Mouse (Mus musculus) embryonic facial prominence, embryonic 11.5 days (tissue): ENCODE results near the gene Irs4. TPM values are rescaled to one million over a fixed set of nuclear protein-coding genes. Genes with fewer than 3 reads are reported as not detected.

Experiments used
- ATAC-seq: fragments of 200-750 bp; cut with Nextera tagmentation; replicated peaks from 2 replicates; pipeline ENCODE4 v1.8.0; 2017; ENCODE audit warnings: low read depth; ENCODE audit not compliant: insufficient number of reproducible peaks, low FRiP score, low TSS enrichment
- DNase-seq: peaks from one replicate; pipeline ENCODE4 v3.0.0-alpha.2; 2015; ENCODE audit warnings: low spot score
- H3K27ac ChIP-seq: fragments of 300-500 bp; sonication (generic); replicated peaks from 2 replicates; pipeline ENCODE4 v1.5.1; 2014; ENCODE audit warnings: mild to moderate bottlenecking, low read depth, low read length, control low read depth
- H3K27me3 ChIP-seq: fragments of 300-500 bp; sonication (generic); 2 replicates; pipeline ENCODE4 v1.6.1; 2014; ENCODE audit warnings: mild to moderate bottlenecking, low read length, moderate library complexity, mixed read lengths; ENCODE audit not compliant: control insufficient read depth, insufficient read depth
- H3K36me3 ChIP-seq: fragments of 300-500 bp; sonication (generic); replicated peaks from 2 replicates; pipeline ENCODE4 v1.6.1; 2014; ENCODE audit warnings: low read depth, mild to moderate bottlenecking, low read length, moderate library complexity, mixed read lengths; ENCODE audit not compliant: control insufficient read depth, insufficient read depth
- H3K4me1 ChIP-seq: fragments of 300-500 bp; sonication (generic); 2 replicates; pipeline ENCODE4 v1.6.1; 2014; ENCODE audit warnings: low read length, mixed read lengths; ENCODE audit not compliant: control insufficient read depth, insufficient read depth
- H3K4me2 ChIP-seq: fragments of 300-500 bp; sonication (generic); 2 replicates; pipeline ENCODE4 v1.6.1; 2014; ENCODE audit warnings: low read depth, mild to moderate bottlenecking, control low read depth, low read length, moderate library complexity
- H3K4me3 ChIP-seq: fragments of 300-500 bp; sonication (generic); 2 replicates; pipeline ENCODE4 v1.5.1; 2014; ENCODE audit warnings: low read depth, low read length, control low read depth
- H3K9ac ChIP-seq: fragments of 300-500 bp; sonication (generic); replicated peaks from 2 replicates; pipeline ENCODE4 v1.6.1; 2014; ENCODE audit warnings: mild to moderate bottlenecking, control low read depth, low read length
- H3K9me3 ChIP-seq: fragments of 300-500 bp; sonication (generic); replicated peaks from 2 replicates; pipeline ENCODE4 v1.6.1; 2016; ENCODE audit warnings: mild to moderate bottlenecking, low read length, inconsistent platforms, mixed read lengths; ENCODE audit not compliant: control insufficient read depth
- WGBS: fragments of 180-500 bp; shearing (Covaris S2); extraction: QIAGEN DNeasy Blood & Tissue Kit; methylation state at CpG from one replicate; pipeline ENCODE4 v1.1.7; 2014; 5-methylcytosine and 5-hydroxymethylcytosine counted together
- polyA plus RNA-seq: library from polyadenylated mRNA; unstranded; fragments of >200 nt; fragmentation: Nextera tagmentation; extraction: Ambion mirVana; gene quantifications from 2 replicates; pipeline ENCODE4 v1.2.1, GENCODE M21; 2014

Gene Irs4
- 2.3 and 3.4 TPM in 2 replicates for polyA plus RNA-seq

DNA sequence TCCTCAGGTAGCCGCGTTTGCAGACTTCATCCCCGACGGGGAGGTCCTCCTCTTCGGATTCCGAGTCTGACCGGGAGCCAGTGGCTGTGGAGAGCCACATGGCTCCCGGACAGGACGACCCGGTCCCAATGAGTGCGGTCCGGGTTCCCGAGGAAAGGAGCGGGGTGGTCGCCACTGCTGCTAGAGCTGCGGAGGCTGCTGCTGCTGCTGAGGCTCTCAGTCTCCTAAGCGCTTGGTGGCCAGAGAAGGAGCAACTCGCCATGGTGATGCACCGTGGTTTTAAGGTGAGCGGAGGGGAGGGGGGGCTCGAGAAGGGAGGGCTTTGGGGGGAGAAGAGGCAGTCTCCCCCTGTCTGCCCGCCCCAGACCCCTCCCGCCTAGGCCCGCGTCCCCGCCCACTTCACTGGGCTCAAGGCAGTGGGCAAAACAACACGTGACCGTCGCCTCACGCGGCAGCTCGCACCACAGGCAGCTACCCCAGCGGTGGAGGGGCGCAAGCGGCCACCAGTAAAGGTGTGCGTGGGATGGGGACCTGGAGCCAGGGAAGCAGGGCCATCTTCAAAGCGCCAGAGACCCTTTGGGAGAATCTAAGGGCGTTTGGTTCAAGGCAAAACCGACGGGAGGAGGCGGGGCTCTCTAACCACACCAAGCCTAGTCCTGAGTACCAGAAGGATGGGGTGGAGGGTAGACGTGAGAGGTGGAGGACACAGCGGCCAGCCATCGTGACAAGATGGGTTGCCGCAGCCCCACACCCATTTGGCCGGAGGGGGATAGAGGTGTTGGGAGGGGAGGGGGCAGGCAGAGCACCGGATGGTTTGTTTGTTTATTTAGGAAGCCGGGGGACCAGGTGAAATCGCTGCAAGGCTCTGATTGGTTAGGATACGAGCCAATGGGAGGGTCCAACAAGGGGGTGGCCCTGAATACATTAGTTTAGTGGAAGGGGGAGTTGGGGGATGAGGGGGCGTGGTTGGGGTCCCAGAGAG lies at the start of gene Irs4:
Gene Irs4 (minus strand): TSS at position 327 of the 982 bp plus-strand sequence.
- no peaks in the 10 kb centered on the region for H3K4me1 ChIP-seq
- DNase-seq (peak; percentile 54), ATAC-seq (peak; percentile 76)
- no peaks in the 10 kb centered on the region for H3K36me3 ChIP-seq
- 13% methylated on average over 45 of the region's 51 CpGs for WGBS
- no peak within 1 kb of the TSS for H3K27ac ChIP-seq
- H3K9ac ChIP-seq: no peak within 1 kb of the TSS
- no peaks in the 10 kb centered on the region for H3K9me3 ChIP-seq
- H3K27me3 ChIP-seq: peaks cover 46% of the 10 kb centered on the region
- peak within 1 kb of the TSS; percentile 47 for H3K4me2 ChIP-seq
- H3K4me3 ChIP-seq: peak within 1 kb of the TSS; percentile 34

DNA sequence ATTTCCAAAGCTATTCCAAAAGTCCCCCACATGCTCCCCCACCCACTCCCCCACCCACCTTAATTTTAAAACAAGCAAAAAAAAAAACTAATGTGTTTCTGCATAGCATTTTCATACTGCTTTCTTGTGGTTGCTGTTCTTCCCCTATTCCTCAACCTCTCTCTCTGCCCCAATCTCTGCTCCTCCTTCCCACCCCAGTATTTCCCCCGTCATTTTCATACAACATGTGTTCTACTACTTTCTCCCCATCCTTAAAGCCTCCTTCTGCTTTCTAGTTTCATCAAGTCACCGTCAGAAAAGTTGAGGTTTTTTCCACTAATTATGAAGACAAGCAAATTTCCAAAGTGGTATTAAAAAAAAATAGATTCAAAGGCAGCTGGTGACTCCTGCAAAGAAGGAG lies 25.3 kb upstream of the Irs4 start:
- no peak overlapping the region for H3K27ac ChIP-seq
- no peaks in the 10 kb centered on the region for H3K27me3 ChIP-seq
- H3K9me3 ChIP-seq: no peaks in the 10 kb centered on the region
- no peak for ATAC-seq
- no peak overlapping the region for H3K9ac ChIP-seq
- no peak overlapping the region for H3K4me3 ChIP-seq
- DNase-seq: no peak
- H3K4me1 ChIP-seq: no peaks in the 10 kb centered on the region
- no peaks in the 10 kb centered on the region for H3K36me3 ChIP-seq
- WGBS: 58% methylated on average over 2 of the region's 2 CpGs
- H3K4me2 ChIP-seq: no peak overlapping the region

DNA sequence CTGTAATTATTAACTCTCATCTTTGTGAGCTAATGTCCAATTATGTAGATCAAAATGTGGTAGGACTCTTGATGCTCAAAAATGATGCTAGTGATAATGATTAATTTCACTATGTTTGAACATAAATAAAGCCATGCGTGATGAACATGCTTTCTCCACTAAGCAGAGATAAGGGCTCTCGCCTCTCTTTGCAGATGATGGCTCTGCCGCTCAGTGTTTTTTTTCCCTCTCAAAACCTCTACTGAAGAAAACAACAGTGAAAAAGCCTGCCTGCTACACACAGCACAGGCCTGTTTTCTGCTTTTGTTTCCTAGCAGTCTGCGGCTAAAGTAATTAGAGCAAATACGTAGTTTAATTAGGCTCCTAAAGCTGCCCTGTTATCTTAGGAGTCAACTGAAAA lies 4.5 kb upstream of the Irs4 start:
- Histone ChIP-seq H3K36me3 (no peaks in the 10 kb centered on the region), H3K9ac (no peak overlapping the region), H3K4me3 (no peak overlapping the region), H3K27me3 (peaks cover 13% of the 10 kb centered on the region; the same call in 1 of the 2 replicates), H3K4me1 (no peaks in the 10 kb centered on the region), H3K27ac (no peak overlapping the region), H3K9me3 (no peaks in the 10 kb centered on the region), H3K4me2 (no peak overlapping the region)
- WGBS: 43% methylated on average over 5 of the region's 5 CpGs
- ATAC-seq: no peak
- no peak for DNase-seq

DNA sequence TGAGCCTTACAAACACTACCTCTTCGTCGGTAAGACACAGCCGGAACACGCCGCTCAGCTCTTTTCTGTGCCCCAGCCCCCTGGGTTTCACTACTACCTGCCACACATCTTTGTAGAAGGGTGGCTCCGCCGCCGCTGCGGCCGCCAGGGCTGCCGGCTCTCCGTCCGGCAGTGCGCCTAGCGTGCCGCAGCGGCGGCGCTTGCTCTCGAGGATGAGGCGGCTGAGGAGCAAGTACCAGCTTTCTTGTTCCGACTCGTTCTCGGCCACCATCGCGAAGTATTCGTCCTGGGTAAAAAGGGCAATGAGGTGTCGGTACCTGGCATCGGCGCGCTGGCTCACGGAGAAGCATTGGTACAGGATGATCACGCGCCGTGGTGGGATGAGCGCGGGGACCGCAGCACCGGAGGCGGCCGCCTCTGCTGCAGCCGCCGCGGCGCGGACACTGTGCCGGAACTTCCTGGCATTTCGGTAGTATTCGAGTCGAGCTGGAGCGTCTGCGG lies 622 bp downstream of the Irs4 start:
- no peaks in the 10 kb centered on the region for H3K4me1 ChIP-seq
- H3K9me3 ChIP-seq: no peaks in the 10 kb centered on the region
- no peak overlapping the region for H3K27ac ChIP-seq
- peak overlapping the region; percentile 34 for H3K4me3 ChIP-seq
- no peak overlapping the region for H3K9ac ChIP-seq
- H3K27me3 ChIP-seq: peaks cover 50% of the 10 kb centered on the region
- ATAC-seq (peak; percentile 7; the same call in 1 of the 2 replicates), DNase-seq (peak; percentile 30)
- WGBS: 18% methylated on average over 52 of the region's 52 CpGs
- peak overlapping the region; percentile 47 for H3K4me2 ChIP-seq
- no peaks in the 10 kb centered on the region for H3K36me3 ChIP-seq

DNA sequence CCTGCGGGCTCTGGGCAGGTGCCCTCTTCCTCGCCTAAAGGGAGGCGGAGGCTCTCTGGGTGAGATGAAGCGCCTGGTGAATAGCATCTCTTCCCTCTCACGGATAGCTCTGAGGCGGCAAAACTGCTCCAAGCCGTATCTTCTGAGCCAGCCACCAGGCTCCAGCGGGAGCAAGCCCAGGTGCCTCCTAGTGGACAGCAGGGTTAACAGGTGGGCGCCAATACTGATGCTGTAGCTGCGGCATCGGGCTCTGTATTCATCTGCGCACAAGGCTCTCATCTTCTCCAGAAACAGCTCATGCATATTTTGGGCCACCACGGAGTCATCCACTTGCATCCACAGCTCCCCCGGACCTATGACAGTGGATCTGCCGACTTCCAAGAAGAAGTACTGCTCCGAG lies 1.1 kb downstream of the Irs4 start:
- H3K4me1 ChIP-seq: no peaks in the 10 kb centered on the region

DNA sequence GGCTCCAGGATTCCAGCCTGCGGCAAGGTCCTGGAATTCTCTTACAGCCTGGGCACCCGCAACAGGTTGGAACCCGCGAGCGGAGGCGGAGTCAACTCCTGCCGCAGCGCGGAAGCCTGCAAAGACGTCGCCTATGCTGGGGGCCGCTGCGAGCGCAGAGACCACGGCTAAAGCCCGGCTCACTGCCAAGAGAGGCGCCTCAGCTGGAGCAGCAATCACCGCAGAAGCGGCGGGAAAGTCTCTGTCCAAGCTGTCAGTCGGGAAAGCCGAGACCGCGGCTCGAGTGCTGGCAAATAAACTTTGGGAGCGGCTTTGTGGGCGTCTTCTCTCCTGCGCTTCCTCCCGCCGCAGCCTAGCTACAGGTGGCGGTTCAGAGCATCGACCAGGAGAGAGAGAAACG lies 3.3 kb downstream of the Irs4 start:
- peak; percentile 23 for DNase-seq
- no peaks in the 10 kb centered on the region for H3K4me1 ChIP-seq
- no peaks in the 10 kb centered on the region for H3K9me3 ChIP-seq
- H3K27ac ChIP-seq: no peak overlapping the region
- H3K4me3 ChIP-seq: peak overlapping the region; percentile 25
- peaks cover 50% of the 10 kb centered on the region for H3K27me3 ChIP-seq
- H3K4me2 ChIP-seq: peak overlapping the region; percentile 45
- no peaks in the 10 kb centered on the region for H3K36me3 ChIP-seq
- H3K9ac ChIP-seq: no peak overlapping the region
- 20% methylated on average over 31 of the region's 33 CpGs for WGBS
- ATAC-seq: no peak

More for the DNA sequence above, 1.1 kb downstream of the Irs4 start:
- ATAC-seq (peak; percentile 54; the same call in 1 of the 2 replicates), DNase-seq (peak; percentile 49)
- Histone ChIP-seq H3K9me3 (no peaks in the 10 kb centered on the region), H3K4me3 (peak overlapping the region; percentile 34), H3K27ac (no peak overlapping the region), H3K9ac (no peak overlapping the region), H3K36me3 (no peaks in the 10 kb centered on the region), H3K27me3 (peaks cover 50% of the 10 kb centered on the region), H3K4me2 (peak overlapping the region; percentile 47)
- 21% methylated on average over 16 of the region's 16 CpGs for WGBS

Other genes starting within 250 kb of the Irs4 start
- 6.6 and 7.2 TPM in 2 replicates for gene Col4a5, start 249.9 kb downstream of the Irs4 start, polyA plus RNA-seq
- not detected in 2 replicates for gene Gm15294, start 150.0 kb upstream of the Irs4 start, polyA plus RNA-seq